Mouse (Mus musculus): ENCODE results near the gene Stpg1. TPM values are rescaled to one million over a fixed set of nuclear protein-coding genes. Genes with fewer than 3 reads are reported as not detected.

Stpg1 gene
- polyA plus RNA-seq, 1 experiment from 2014 or later = 0.21 TPM

DNA sequence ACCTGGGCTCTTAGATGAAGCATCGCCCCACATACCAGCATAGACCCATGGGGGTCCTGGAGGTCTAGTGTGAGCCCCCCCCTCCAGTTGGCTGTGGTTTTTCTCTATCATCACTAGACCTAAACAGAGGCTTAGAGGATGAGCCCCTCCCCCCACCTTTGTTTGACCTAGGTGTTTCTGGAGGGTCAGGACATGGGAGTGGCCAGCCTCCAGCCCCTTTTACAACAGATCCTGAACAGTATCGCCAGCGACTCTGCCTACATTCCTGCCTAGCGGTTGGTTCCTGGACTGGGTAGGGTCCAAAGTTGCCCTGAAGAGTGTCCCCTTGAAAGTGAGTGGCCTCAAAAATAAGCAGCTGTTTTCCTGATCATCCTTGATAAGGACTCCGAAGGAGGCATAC is 83.9 kb downstream of the Stpg1 start:
- H3K9me3 ChIP-seq = 0 out of 2 replicates have a peak, but pooled peaks cover 4% of the 10 kb centered on the region
- H3K4me3 ChIP-seq (replicated peaks) = no peak overlapping the region
- no peak for ATAC-seq (ENCODE audit: insufficient number of reproducible peaks, insufficient read depth, low FRiP score, low TSS enrichment, low read depth)
- H3K27ac ChIP-seq = no peak overlapping the region
- no peak overlapping the region for H3K9ac ChIP-seq (replicated peaks)
- H3K27me3 ChIP-seq = peaks cover 23% of the 10 kb centered on the region
- 81% methylated on average over 5 of the region's 5 CpGs for WGBS
- H3K4me1 ChIP-seq (replicated peaks) = peaks cover 25% of the 10 kb centered on the region
- no peaks in the 10 kb centered on the region for H3K36me3 ChIP-seq
- H3K4me2 ChIP-seq = no peak overlapping the region

- ATAC-seq (ENCODE audit: insufficient number of reproducible peaks, insufficient read depth, low FRiP score, low TSS enrichment, low read depth) = no peak
- WGBS = 51% methylated on average over 6 of the region's 6 CpGs
These were observed 85.1 kb downstream of the Stpg1 start for GRCm38 (mm10) chr4:135579695-135580094.

GRCm38 (mm10) chr4:135581222-135581910 is 86.8 kb downstream of the Stpg1 start:
- Histone ChIP-seq H3K36me3 (no peaks in the 10 kb centered on the region), H3K9ac (replicated peaks) (no peak overlapping the region), H3K4me3 (replicated peaks) (no peak overlapping the region), H3K4me1 (replicated peaks) (peaks cover 17% of the 10 kb centered on the region), H3K27me3 (no peaks in the 10 kb centered on the region; the same call in none of the 2 replicates), H3K4me2 (no peak overlapping the region), H3K27ac (no peak overlapping the region), H3K9me3 (0 out of 2 replicates have a peak, but pooled peaks cover 4% of the 10 kb centered on the region)
- 23% methylated on average over 12 of the region's 12 CpGs for WGBS
- ATAC-seq (ENCODE audit: insufficient number of reproducible peaks, insufficient read depth, low FRiP score, low TSS enrichment, low read depth) = no peak

More at GRCm38 (mm10) chr4:135579695-135580094, 85.1 kb downstream of the Stpg1 start:
- H3K4me1 ChIP-seq (replicated peaks) = peaks cover 17% of the 10 kb centered on the region
- H3K36me3 ChIP-seq = no peaks in the 10 kb centered on the region
- peaks cover 11% of the 10 kb centered on the region for H3K27me3 ChIP-seq
- 0 out of 2 replicates have a peak, but pooled peaks cover 4% of the 10 kb centered on the region for H3K9me3 ChIP-seq
- H3K4me3 ChIP-seq (replicated peaks) = no peak overlapping the region
- H3K4me2 ChIP-seq = no peak overlapping the region
- H3K27ac ChIP-seq = no peak overlapping the region
- no peak overlapping the region for H3K9ac ChIP-seq (replicated peaks)

- H3K4me3 ChIP-seq (replicated peaks) = no peak overlapping the region
- 69% methylated on average over 4 of the region's 4 CpGs for WGBS
- peaks cover 22% of the 10 kb centered on the region for H3K4me1 ChIP-seq (replicated peaks)
- no peak overlapping the region for H3K9ac ChIP-seq (replicated peaks)
- no peak overlapping the region for H3K4me2 ChIP-seq
- H3K36me3 ChIP-seq = no peaks in the 10 kb centered on the region
- H3K27ac ChIP-seq = no peak overlapping the region
- no peaks in the 10 kb centered on the region; the same call in 1 of the 2 replicates for H3K27me3 ChIP-seq
- no peaks in the 10 kb centered on the region for H3K9me3 ChIP-seq
- ATAC-seq (ENCODE audit: insufficient number of reproducible peaks, insufficient read depth, low FRiP score, low TSS enrichment, low read depth) = no peak
These were observed 90.2 kb downstream of the Stpg1 start for GRCm38 (mm10) chr4:135584838-135585237.

Small RNA genes lying within 50 kb of the gene (microRNA-seq; reads per million reads assigned to microRNA genes)
- gene Gm25317 = not detected

Other genes starting within 250 kb of the Stpg1 start
- 191 and 199 TPM in 2 replicates for gene Clic4, start 222.0 kb upstream of the Stpg1 start, polyA plus RNA-seq (2016; fragmentation: Nextera tagmentation; extraction: Ambion mirVana)
- 260 and 298 TPM in 2 replicates for gene Srrm1, start 141.5 kb upstream of the Stpg1 start, polyA plus RNA-seq (2016; fragmentation: Nextera tagmentation; extraction: Ambion mirVana)
- 3.2 and 3.8 TPM in 2 replicates for gene Ncmap, start 96.6 kb upstream of the Stpg1 start, polyA plus RNA-seq (2016; fragmentation: Nextera tagmentation; extraction: Ambion mirVana)
- 11.7 and 12.6 TPM in 2 replicates for gene Rcan3, start 60.9 kb upstream of the Stpg1 start, polyA plus RNA-seq (2016; fragmentation: Nextera tagmentation; extraction: Ambion mirVana)
- 3.1 and 3.5 TPM in 2 replicates for gene Nipal3, start 248 bp downstream of the Stpg1 start, polyA plus RNA-seq (2016; fragmentation: Nextera tagmentation; extraction: Ambion mirVana)
- gene Grhl3, start 78.8 kb downstream of the Stpg1 start, polyA plus RNA-seq (2016; fragmentation: Nextera tagmentation; extraction: Ambion mirVana) = 11.1 and 11.7 TPM in 2 replicates
- gene Ifnlr1, start 191.5 kb downstream of the Stpg1 start, polyA plus RNA-seq (2016; fragmentation: Nextera tagmentation; extraction: Ambion mirVana) = 0.81 and 0.95 TPM in 2 replicates
- not detected in 2 replicates for gene Il22ra1, start 233.4 kb downstream of the Stpg1 start, polyA plus RNA-seq (2016; fragmentation: Nextera tagmentation; extraction: Ambion mirVana)

Data from limb, embryonic 12.5 days (tissue).